Mouse (Mus musculus) C2C12 (cell line): Measurements from ENCODE around the gene Car2. TPM values are rescaled to one million over a fixed set of nuclear protein-coding genes. Genes with fewer than 3 reads are reported as not detected.

Experiments
- H3K27me3 ChIP-seq: one replicate; pipeline ENCODE4 v1.6.1; 2011; ENCODE audit not compliant: control insufficient read depth, insufficient read depth, insufficient read length
- H3K36me3 ChIP-seq: one replicate; pipeline ENCODE4 v1.6.1; 2011; ENCODE audit not compliant: control insufficient read depth, insufficient read depth
- H3K4me3 ChIP-seq: one replicate; pipeline ENCODE4 v1.5.1; 2011; ENCODE audit warnings: mild to moderate bottlenecking, control low read depth; ENCODE audit not compliant: poor library complexity, insufficient read depth, severe bottlenecking
- H3K79me2 ChIP-seq: one replicate; pipeline ENCODE4 v1.6.1; 2011; ENCODE audit not compliant: control insufficient read depth, insufficient read depth
- H3K79me3 ChIP-seq: one replicate; pipeline ENCODE4 v1.6.1; 2011; ENCODE audit warnings: low read depth, control low read depth
- H3ac ChIP-seq: one replicate; pipeline ENCODE3; 2011; ENCODE audit warnings: low read depth; ENCODE audit not compliant: control insufficient read depth, insufficient read length
- CEBPB ChIP-seq: IDR thresholded peaks from one replicate; pipeline ENCODE4 v1.6.1; 2011; ENCODE audit warnings: low read depth, mild to moderate bottlenecking, control low read depth, moderate library complexity
- CTCF ChIP-seq: IDR thresholded peaks from one replicate; pipeline ENCODE4 v1.5.1; 2011; ENCODE audit not compliant: control insufficient read depth, insufficient read depth, insufficient read length
- FOSL1 ChIP-seq: IDR thresholded peaks from one replicate; pipeline ENCODE4 v1.8.0; 2011; ENCODE audit warnings: mild to moderate bottlenecking, low read length; ENCODE audit not compliant: poor library complexity, insufficient read depth, severe bottlenecking
- MAX ChIP-seq: IDR thresholded peaks from one replicate; pipeline ENCODE4 v1.6.1; 2011; ENCODE audit warnings: mild to moderate bottlenecking, control low read depth
- MYOD1 ChIP-seq: IDR thresholded peaks from one replicate; pipeline ENCODE4 v1.6.1; 2011; ENCODE audit warnings: low read depth; ENCODE audit not compliant: control insufficient read depth, insufficient read length
- MYOG ChIP-seq: IDR thresholded peaks from one replicate; pipeline ENCODE4 v1.6.1; 2011; ENCODE audit not compliant: control insufficient read depth, insufficient read length; ENCODE audit errors: extremely low read depth
- USF1 ChIP-seq: IDR thresholded peaks from one replicate; pipeline ENCODE4 v1.6.1; 2011; ENCODE audit warnings: low read depth, mild to moderate bottlenecking, control low read depth, moderate library complexity
- polyA plus RNA-seq: library from polyadenylated mRNA; unstranded; fragments of >200 nt; fragmentation: generic; extraction: Trizol; gene quantifications from one replicate; pipeline ENCODE4 v1.2.1, GENCODE M21; 2012; ENCODE audit warnings: missing spikeins

Car2 gene
- polyA plus RNA-seq, 1 experiment: 1.4 TPM

- Histone ChIP-seq H3K79me2 (no peaks in the 10 kb centered on the region), H3K36me3 (no peaks in the 10 kb centered on the region), H3ac (peak within 1 kb of the TSS; percentile 62), H3K27me3 (no peaks in the 10 kb centered on the region), H3K4me3 (no peak within 1 kb of the TSS), H3K79me3 (no peaks in the 10 kb centered on the region)
- TF ChIP-seq MYOG (no peak), FOSL1 (no peak), CTCF (no peak), USF1 (no peak), MAX (no peak), MYOD1 (no peak), CEBPB (no peak)
Observed at GRCm38 (mm10) chr3:14863022-14863711, 22.9 kb upstream of the Car2 start, which contains the start of gene Car3. Car3 (plus strand) TSS chr3:14863512.

- TF ChIP-seq CEBPB (no peak), FOSL1 (no peak), USF1 (no peak), MAX (no peak), MYOD1 (no peak), CTCF (no peak), MYOG (no peak)
- H3K79me2 ChIP-seq: no peaks in the 10 kb centered on the region
Observed at GRCm38 (mm10) chr3:14863922-14864321, 22.2 kb upstream of the Car2 start.

GRCm38 (mm10) chr3:14865941-14866340, 20.1 kb upstream of the Car2 start:
- H3K36me3 ChIP-seq: no peaks in the 10 kb centered on the region
- no peak overlapping the region for H3K4me3 ChIP-seq
- no peak for TF ChIP-seq MAX
- TF ChIP-seq FOSL1: no peak
- no peak for TF ChIP-seq MYOG
- no peak for TF ChIP-seq CEBPB
- TF ChIP-seq MYOD1: no peak
- no peak for TF ChIP-seq USF1
- no peak for TF ChIP-seq CTCF
- H3K79me3 ChIP-seq: no peaks in the 10 kb centered on the region
- no peak overlapping the region for H3ac ChIP-seq
- H3K27me3 ChIP-seq: no peaks in the 10 kb centered on the region
- no peaks in the 10 kb centered on the region for H3K79me2 ChIP-seq

More at GRCm38 (mm10) chr3:14863922-14864321, 22.2 kb upstream of the Car2 start:
- Histone ChIP-seq H3K79me3 (no peaks in the 10 kb centered on the region), H3K27me3 (no peaks in the 10 kb centered on the region), H3K4me3 (no peak overlapping the region), H3K36me3 (no peaks in the 10 kb centered on the region), H3ac (no peak overlapping the region)

- no peak overlapping the region for H3K4me3 ChIP-seq
- TF ChIP-seq MAX (no peak), CTCF (no peak), USF1 (no peak), MYOG (no peak), MYOD1 (no peak), CEBPB (no peak), FOSL1 (no peak)
- no peaks in the 10 kb centered on the region for H3K79me2 ChIP-seq
- no peak overlapping the region for H3ac ChIP-seq
- H3K79me3 ChIP-seq: no peaks in the 10 kb centered on the region
- no peaks in the 10 kb centered on the region for H3K36me3 ChIP-seq
- H3K27me3 ChIP-seq: no peaks in the 10 kb centered on the region
Observed at GRCm38 (mm10) chr3:14869779-14870178, 16.3 kb upstream of the Car2 start.

GRCm38 (mm10) chr3:14870528-14870927, 15.5 kb upstream of the Car2 start:
- Histone ChIP-seq H3K27me3 (no peaks in the 10 kb centered on the region), H3ac (no peak overlapping the region), H3K79me2 (no peaks in the 10 kb centered on the region), H3K79me3 (no peaks in the 10 kb centered on the region), H3K4me3 (no peak overlapping the region), H3K36me3 (no peaks in the 10 kb centered on the region)
- TF ChIP-seq CEBPB: no peak
- no peak for TF ChIP-seq MYOD1
- no peak for TF ChIP-seq USF1
- TF ChIP-seq MAX: no peak

GRCm38 (mm10) chr3:14871386-14871785, 14.7 kb upstream of the Car2 start:
- peak; percentile 46 for TF ChIP-seq CTCF
- no peak for TF ChIP-seq CEBPB
- H3ac ChIP-seq: no peak overlapping the region
- H3K79me2 ChIP-seq: no peaks in the 10 kb centered on the region
- H3K79me3 ChIP-seq: no peaks in the 10 kb centered on the region
- no peaks in the 10 kb centered on the region for H3K36me3 ChIP-seq
- no peak overlapping the region for H3K4me3 ChIP-seq
- H3K27me3 ChIP-seq: no peaks in the 10 kb centered on the region
